Mouse (Mus musculus) macrophage (primary cell): ENCODE data around the gene Pcgf2. TPM values are rescaled to one million over a fixed set of nuclear protein-coding genes. Genes with fewer than 3 reads are reported as not detected.

Experiments used
- H3K27ac ChIP-seq: fragments of 350-480 bp; formaldehyde crosslinking; 2 replicates; pipeline ENCODE4 v1.9.0; 2021
- H3K36me3 ChIP-seq: fragments of 350-480 bp; formaldehyde crosslinking; 2 replicates; pipeline ENCODE4 v1.9.0; 2021; ENCODE audit errors: inconsistent target
- H3K4me3 ChIP-seq: fragments of 350-480 bp; formaldehyde crosslinking; 2 replicates; pipeline ENCODE4 v1.9.0; 2021; ENCODE audit errors: inconsistent target
- H3K79me2 ChIP-seq: fragments of 350-480 bp; formaldehyde crosslinking; 2 replicates; pipeline ENCODE4 v1.9.0; 2021; ENCODE audit errors: inconsistent target
- WGBS: methylation state at CpG from one replicate; pipeline ENCODE4 v1.1.7; 2026; ENCODE audit warnings: inconsistent platforms; ENCODE audit not compliant: missing documents; 5-methylcytosine and 5-hydroxymethylcytosine counted together
- polyA plus RNA-seq: library from polyadenylated mRNA; stranded (reverse); fragments of 250-400 nt; gene quantifications from 3 replicates; pipeline ENCODE4 v1.2.4, GENCODE M21; 2018; ENCODE audit warnings: inconsistent platforms
- total RNA-seq, 78 experiments: library from RNA; depleted of rRNA; stranded (reverse); fragments of 250-400 nt; gene quantifications; 1 replicate in 9 of 78; 2 replicates in 24 of 78; 3 replicates in 43 of 78; 4 replicates in 2 of 78; pipeline ENCODE4 v1.2.4; 2018; ENCODE audit warnings: inconsistent platforms in 56 of 78

The Pcgf2 gene
- total RNA-seq (2018; cell fraction: chromatin; rRNA removed) = 10 to 100 TPM in 4 of 26 experiments, 1 to 10 TPM in 22; 1.5 to 14.1 (median 5.0) TPM
- total RNA-seq (2018; cell fraction: cytosol; rRNA removed) = 1 to 10 TPM; 1.3 to 4.5 (median 2.8) TPM
- 10 to 100 TPM in 1 of 26 experiments, 1 to 10 TPM in 24, under 1 TPM in 1; 0.79 to 11.9 (median 3.8) TPM for total RNA-seq (2018; cell fraction: nucleus; rRNA removed)
- 3.7 to 7.5 TPM (median 3.9 TPM) in 3 replicates for polyA plus RNA-seq

DNA sequence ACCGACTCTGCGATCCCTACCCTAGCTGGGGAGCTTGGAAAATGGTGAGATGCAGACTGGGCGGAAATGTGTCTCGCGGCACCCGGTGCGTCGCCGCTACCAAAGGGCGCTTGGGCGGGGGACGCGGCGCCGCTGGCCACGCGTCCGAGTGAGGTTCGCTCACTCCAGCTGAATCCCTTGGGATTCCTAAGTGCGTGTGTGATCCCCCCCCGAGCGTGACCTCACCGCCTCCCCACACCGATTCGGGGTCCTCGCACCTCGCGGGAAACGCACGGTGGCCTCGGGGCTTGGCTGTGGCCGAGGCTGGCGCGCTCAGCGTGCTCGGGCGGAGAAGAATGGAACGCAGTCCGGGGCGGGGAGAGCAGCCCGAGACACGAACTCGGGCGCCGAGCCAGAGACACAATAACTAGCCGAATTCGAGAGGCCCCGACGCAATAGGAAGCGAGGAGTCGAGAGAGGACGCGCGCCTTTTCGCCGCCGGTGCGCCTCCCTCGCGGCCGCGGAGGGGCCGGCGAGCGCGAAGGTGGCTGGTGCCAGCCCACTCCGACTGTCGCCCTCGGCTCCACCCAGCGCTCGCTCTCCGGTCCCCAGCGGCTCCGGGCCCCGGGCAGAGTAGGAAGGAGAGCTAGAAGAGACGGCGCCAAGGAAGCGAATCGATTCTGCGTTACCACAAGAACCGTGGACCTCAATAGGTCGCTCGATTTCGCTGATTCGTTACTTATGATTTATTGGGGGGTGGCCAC, at the start of gene Pcgf2:
Gene Pcgf2, minus strand, starts transcription at position 495 of the 743 bp plus-strand sequence.
- Histone ChIP-seq H3K27ac (peak within 1 kb of the TSS; percentile 43), H3K79me2 (peaks cover 19% of the 10 kb centered on the region), H3K36me3 (no peaks in the 10 kb centered on the region), H3K4me3 (peak within 1 kb of the TSS; percentile 46)
- 1% methylated on average over 85 of the region's 85 CpGs for WGBS

DNA sequence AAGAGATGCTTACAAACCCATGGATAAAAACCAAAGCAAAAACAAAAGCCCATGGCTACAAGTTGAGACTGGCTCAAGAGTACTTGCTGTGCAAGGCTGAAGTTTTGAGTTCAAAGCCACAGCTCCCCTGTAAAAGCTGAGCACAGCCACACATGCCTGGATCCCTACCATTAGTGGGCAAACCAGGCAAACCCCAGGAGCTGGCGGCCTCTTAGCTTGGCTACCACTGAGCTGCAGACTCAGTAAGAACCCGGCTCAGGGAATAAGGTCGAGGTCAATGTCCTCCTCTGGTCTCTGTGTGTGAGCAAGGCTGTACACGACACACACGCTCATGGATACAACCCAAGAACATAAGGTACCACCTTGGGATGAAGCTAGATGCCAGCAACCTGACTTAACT, 48.2 kb upstream of the Pcgf2 start:
- H3K79me2 ChIP-seq = peaks cover 6% of the 10 kb centered on the region
- peaks cover 58% of the 10 kb centered on the region for H3K36me3 ChIP-seq
- H3K27ac ChIP-seq = no peak overlapping the region
- 86% methylated on average over 5 of the region's 5 CpGs for WGBS
- H3K4me3 ChIP-seq = no peak overlapping the region

DNA sequence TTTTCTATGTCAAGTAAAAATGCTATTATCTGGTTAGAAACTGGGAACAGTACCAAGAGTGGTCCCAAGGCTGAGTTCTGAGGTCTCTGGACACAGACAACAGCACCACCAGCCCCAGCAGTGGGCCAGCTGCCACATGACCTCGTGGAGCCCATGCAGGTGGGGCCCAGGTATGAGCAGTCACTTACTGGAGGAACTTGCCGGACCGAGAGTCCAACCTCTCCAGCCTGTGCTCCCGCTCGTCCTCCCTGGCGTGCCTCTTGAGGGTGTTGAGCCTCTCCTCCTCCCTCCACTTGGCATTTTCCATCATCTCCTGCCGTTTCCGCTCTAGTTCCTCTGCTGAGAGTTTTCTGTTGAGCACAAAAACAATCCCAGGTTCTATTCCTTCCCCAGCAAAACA, 47.5 kb upstream of the Pcgf2 start:
- Histone ChIP-seq H3K27ac (no peak overlapping the region), H3K36me3 (peaks cover 51% of the 10 kb centered on the region), H3K4me3 (no peak overlapping the region), H3K79me2 (peaks cover 13% of the 10 kb centered on the region)
- WGBS = 94% methylated on average over 8 of the region's 8 CpGs

DNA sequence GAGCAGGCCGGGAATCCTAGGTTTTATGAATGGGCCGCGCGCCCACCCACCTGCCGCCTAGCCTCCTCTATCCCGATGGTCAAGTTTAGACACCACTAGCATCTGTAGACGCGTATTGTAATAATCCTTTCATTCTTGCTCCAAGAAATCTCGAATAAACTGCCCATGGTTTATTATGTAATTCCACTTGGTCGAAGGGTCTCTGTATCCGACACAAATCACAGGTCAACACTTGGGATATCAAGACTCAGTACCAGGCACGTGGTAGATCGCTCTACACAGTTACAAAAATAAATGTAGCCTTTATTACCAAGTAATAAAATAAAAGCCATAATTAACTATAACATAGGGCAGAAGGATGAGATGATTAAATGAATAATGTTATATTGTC, 45.0 kb upstream of the Pcgf2 start:
- Histone ChIP-seq H3K79me2 (peaks cover 37% of the 10 kb centered on the region), H3K36me3 (peaks cover 32% of the 10 kb centered on the region; the same call in 1 of the 2 replicates), H3K4me3 (peak overlapping the region; percentile 38), H3K27ac (peak overlapping the region; percentile 89)
- 3% methylated on average over 13 of the region's 13 CpGs for WGBS

DNA sequence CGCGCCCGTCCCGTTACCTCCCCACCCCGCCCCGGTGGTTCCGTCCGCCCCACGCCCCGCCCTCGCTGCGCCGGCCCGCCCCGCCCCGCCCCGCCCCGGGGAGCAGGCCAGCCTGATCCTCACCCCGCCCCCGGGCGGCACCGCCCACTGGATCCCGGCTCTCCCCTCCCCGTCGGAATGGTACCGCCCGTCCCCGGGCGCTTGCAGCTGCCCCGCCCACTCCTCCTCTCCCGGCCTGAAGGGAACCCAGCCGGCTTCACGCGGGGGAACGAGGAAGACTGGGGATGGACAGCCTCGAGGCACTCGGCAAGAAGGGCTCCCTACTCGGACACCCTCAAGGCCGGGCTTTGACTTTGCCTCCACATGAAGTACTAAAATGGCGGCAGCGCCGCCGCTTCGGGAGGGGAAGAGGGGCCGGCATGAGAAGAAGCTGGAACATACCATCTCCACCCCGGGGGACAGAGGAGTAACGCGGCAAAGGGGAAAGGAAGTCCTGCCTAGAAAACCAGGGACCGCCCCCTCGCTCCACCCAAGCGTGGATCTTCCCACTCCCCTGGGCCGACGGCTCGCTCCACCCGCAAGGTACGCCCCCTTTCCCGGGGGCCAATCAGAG, 44.5 kb upstream of the Pcgf2 start:
- 1% methylated on average over 28 of the region's 57 CpGs for WGBS

DNA sequence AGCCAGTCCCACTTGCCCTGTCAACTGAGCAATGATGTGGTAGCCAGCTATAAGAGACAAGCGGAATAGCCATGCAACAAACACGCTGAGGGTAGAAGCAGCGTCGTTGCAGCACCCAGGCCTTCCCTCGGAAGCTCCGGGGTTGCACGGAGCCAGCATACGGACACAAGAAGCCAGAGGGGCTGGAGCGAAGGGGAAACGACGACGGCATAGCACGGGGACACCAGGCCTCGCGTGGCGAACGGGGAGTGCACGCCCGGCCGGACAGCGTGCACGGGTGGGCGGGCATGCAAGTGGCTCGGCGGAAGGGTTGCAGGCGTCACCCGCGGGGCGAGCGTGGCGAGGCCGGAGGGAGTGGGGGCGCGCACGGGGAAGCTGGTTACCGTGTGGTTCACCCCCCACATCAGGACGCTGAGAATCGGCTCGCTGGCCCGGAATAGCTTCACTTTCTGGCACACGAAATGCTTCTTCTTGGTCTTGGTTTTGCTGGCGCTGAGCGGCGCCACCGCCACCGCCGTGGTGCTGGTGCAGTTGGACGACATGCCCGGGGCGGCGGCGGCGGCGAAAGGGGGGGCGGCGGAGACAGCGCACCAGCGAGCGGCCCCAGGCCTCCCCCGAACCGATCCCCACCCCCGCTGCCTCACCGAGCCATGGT, 43.9 kb upstream of the Pcgf2 start, which contains the start of gene Pip4k2b:
Gene Pip4k2b, minus strand, starts transcription at position 642 of the 655 bp plus-strand sequence.
- peaks cover 22% of the 10 kb centered on the region; the same call in 1 of the 2 replicates for H3K36me3 ChIP-seq
- peaks cover 49% of the 10 kb centered on the region for H3K79me2 ChIP-seq
- H3K4me3 ChIP-seq = peak within 1 kb of the TSS; percentile 61
- peak within 1 kb of the TSS; percentile 89 for H3K27ac ChIP-seq
- WGBS = under 1% methylated on average over 57 of the region's 63 CpGs

More for the DNA sequence above, 44.5 kb upstream of the Pcgf2 start:
- peaks cover 42% of the 10 kb centered on the region for H3K79me2 ChIP-seq
- peaks cover 27% of the 10 kb centered on the region; the same call in 1 of the 2 replicates for H3K36me3 ChIP-seq
- H3K27ac ChIP-seq = peak overlapping the region; percentile 89
- peak overlapping the region; percentile 38 for H3K4me3 ChIP-seq

DNA sequence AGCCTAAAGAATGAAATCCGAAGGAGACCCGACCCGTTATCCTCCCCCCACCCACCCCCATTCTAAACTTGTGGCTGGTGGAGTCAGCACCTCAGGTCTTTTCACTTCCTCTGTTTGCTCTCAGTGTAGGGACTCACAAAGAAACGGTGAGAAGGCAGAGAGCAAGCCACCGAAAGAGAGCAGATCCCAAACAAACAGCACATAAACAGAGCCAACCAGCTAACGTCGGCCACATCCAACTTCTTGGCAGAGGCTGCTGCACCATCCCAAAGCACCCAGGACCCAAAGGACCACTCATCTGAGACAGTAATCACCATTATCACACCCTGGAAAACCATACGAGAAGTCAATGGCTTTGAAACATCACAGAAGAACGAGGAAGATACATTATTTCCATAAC, 43.1 kb upstream of the Pcgf2 start:
- under 1% methylated on average over 9 of the region's 9 CpGs for WGBS
- peaks cover 56% of the 10 kb centered on the region for H3K79me2 ChIP-seq
- peak overlapping the region; percentile 64 for H3K27ac ChIP-seq
- peak overlapping the region; percentile 61 for H3K4me3 ChIP-seq
- peaks cover 22% of the 10 kb centered on the region; the same call in 1 of the 2 replicates for H3K36me3 ChIP-seq

DNA sequence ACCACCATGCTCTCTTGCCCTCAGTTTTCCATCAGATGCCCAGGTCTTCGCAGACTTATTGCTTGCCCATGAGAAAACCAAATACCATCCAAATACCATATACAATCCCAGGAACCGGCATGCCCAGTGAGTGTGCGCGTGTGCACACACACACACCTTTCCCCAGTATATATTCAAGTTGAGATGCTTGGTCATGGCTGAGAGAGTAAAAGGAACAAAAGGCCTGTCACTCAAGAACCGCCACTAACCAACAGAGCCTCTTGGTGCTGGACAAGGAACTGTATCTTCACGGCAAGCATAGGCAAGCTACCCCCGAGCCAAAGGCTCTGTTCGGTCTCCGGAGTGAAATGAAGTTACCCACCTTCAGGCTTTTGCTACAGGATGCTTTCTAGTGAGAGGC, 42.3 kb upstream of the Pcgf2 start:
- peaks cover 14% of the 10 kb centered on the region; the same call in 1 of the 2 replicates for H3K36me3 ChIP-seq
- 71% methylated on average over 9 of the region's 9 CpGs for WGBS
- peaks cover 65% of the 10 kb centered on the region for H3K79me2 ChIP-seq
- H3K27ac ChIP-seq = no peak overlapping the region
- no peak overlapping the region; the same call in 1 of the 2 replicates for H3K4me3 ChIP-seq

DNA sequence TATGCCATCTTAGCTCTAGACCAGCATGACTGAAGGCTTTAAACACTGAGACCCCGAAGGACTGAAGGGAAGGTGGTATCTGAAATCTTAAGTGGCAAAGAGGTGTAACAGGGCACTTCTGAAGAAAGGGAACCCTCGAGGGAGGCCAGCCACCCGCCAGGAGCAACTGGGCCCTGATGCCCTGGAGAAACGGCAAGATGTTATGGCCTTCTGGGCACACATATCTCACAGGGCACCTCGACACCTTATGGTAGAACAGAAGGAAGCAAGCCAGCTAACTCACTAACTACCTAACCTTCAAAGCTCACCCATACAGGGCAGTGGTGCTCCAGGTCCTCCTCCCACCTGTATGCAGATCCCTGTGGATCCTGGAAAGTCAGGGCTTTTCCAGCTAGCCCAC, 41.9 kb upstream of the Pcgf2 start:
- H3K36me3 ChIP-seq = peaks cover 10% of the 10 kb centered on the region; the same call in 1 of the 2 replicates
- peaks cover 69% of the 10 kb centered on the region for H3K79me2 ChIP-seq
- no peak overlapping the region for H3K27ac ChIP-seq
- 81% methylated on average over 5 of the region's 5 CpGs for WGBS
- H3K4me3 ChIP-seq = no peak overlapping the region

DNA sequence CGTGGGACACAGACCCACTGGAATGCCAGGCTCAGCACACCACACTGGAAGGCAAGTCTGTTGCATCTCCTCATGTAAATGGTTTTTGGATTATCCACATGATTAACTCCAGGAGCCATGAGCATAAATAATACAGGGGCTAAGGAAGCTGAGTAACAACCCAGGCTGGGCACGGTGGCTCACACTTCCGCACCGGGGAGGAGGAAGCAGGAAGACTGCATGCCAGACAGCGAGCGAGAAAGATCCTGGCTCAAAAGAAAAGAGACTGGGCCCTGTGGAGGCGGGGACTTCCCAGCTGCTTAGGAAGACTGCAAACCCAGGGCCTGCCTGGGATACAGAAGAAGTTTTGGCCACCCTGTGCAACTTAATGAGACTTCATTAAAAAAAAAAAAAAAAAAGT, 39.9 kb upstream of the Pcgf2 start:
- 12% methylated on average over 7 of the region's 7 CpGs for WGBS
- Histone ChIP-seq H3K27ac (peak overlapping the region; percentile 39), H3K4me3 (no peak overlapping the region), H3K36me3 (no peaks in the 10 kb centered on the region), H3K79me2 (peaks cover 89% of the 10 kb centered on the region)

DNA sequence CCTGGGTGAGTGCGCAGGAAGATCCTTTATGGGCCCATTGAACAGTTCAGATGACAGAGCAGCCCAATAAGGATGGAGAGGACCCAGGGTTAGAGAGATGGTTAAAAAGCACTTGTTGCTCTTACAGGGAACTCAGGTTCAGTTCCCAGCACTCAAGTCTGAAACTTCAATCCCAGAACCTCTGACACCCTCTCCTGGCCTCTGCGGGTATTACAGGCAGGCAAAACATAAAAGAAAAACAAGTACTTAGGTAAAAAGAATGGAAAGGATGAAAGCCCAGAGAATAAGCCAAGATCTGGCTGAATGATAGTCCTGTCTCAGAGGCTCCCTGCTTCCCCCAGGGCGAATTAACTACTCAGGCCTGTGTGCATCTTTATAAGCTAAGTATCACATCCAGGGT, 38.9 kb upstream of the Pcgf2 start:
- Histone ChIP-seq H3K79me2 (peaks cover 97% of the 10 kb centered on the region), H3K36me3 (no peaks in the 10 kb centered on the region), H3K4me3 (no peak overlapping the region), H3K27ac (no peak overlapping the region)
- 94% methylated on average over 3 of the region's 3 CpGs for WGBS

DNA sequence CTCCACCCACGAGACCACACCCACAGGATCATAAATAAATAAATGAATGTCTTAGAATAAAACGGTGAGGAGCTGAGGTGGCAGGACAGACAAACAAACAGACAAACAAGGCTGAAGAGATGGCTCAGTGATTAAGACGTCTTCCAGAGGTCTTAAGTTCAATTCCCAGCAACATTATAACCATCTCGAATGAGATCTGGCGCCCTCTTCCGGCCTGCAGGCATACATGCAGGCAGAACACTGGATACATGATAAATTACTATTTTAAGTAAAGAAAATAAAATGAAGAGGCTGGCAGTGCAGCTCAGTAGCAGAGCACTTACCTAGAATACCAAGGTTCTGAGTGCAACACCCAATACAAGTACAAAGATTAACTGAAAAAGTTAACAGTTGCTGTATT, 38.4 kb upstream of the Pcgf2 start:
- H3K79me2 ChIP-seq = peaks cover 98% of the 10 kb centered on the region
- no peak overlapping the region for H3K27ac ChIP-seq
- 79% methylated on average over 6 of the region's 6 CpGs for WGBS
- no peak overlapping the region for H3K4me3 ChIP-seq
- no peaks in the 10 kb centered on the region for H3K36me3 ChIP-seq

DNA sequence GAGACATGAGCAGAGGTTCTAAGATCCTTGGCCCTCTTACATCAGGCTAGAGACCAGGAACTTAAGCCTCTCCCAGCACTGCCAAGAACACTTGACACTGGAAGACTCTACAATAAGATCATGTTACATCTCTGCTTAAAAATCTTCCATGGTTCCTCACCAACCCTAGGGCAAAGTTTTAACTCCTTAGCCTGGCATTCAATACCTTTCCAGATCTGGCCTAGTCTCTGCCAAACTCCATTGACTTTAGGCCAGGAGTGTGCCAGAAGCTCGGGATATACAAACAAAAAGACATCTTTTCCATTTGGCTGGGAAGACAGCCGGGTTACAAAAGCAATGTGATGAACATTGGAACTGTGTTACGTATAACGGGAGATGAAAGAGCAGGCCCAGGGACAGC, 37.3 kb upstream of the Pcgf2 start:
- peaks cover 98% of the 10 kb centered on the region for H3K79me2 ChIP-seq
- 95% methylated on average over 4 of the region's 4 CpGs for WGBS
- no peak overlapping the region for H3K27ac ChIP-seq
- H3K36me3 ChIP-seq = peaks cover 2% of the 10 kb centered on the region; the same call in 1 of the 2 replicates
- H3K4me3 ChIP-seq = no peak overlapping the region

DNA sequence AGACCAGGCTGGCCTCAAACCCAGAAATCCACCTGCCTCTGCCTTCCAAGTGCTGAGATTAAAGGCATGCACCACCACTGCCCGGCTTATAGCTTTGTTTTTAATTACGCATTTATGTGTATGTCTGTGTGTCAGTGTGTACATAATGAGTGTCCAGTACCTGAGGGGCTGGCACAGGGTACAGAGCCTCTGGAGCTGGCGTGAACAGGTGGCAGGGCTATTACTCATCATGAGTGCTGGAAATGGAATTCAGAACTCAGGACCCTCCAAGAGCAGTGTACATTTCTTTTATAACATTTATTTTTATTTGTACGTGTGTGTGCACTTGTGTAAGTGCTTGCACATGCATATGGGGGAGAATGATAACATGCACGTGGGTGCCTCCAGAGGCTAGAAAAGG, 36.3 kb upstream of the Pcgf2 start:
- peaks cover 11% of the 10 kb centered on the region; the same call in 1 of the 2 replicates for H3K36me3 ChIP-seq
- H3K27ac ChIP-seq = no peak overlapping the region
- peaks cover 94% of the 10 kb centered on the region for H3K79me2 ChIP-seq
- no peak overlapping the region for H3K4me3 ChIP-seq
- WGBS = 92% methylated on average over 5 of the region's 5 CpGs
